Mouse (Mus musculus): Measurements from ENCODE around the gene Efcab12.
"Not testable (repeated sequence)": the region's sequence is repeated elsewhere in the genome, so short reads cannot be mapped to it uniquely, and the experiment has no call there.

Efcab12 gene

GRCm38 (mm10) chr6:115838161-115838597, at the start of gene Efcab12:
Gene Efcab12, minus strand, starts transcription at chr6:115838412.
- DNase-seq (ENCODE audit: low read depth, low spot score) = peak; percentile 95

- no peak for DNase-seq (ENCODE audit: low read depth, low spot score)
Observed at GRCm38 (mm10) chr6:115886894-115887293, 48.7 kb upstream of the Efcab12 start.

- no peak for DNase-seq (ENCODE audit: low read depth, low spot score)
Observed at GRCm38 (mm10) chr6:115884018-115884417, 45.8 kb upstream of the Efcab12 start.

- no peak for DNase-seq (ENCODE audit: low read depth, low spot score)
Observed at GRCm38 (mm10) chr6:115880751-115881150, 42.5 kb upstream of the Efcab12 start.

GRCm38 (mm10) chr6:115879736-115880135, 41.5 kb upstream of the Efcab12 start:
- no peak for DNase-seq (ENCODE audit: low read depth, low spot score)

- no peak for DNase-seq (ENCODE audit: low read depth, low spot score)
Observed at GRCm38 (mm10) chr6:115878694-115879093, 40.5 kb upstream of the Efcab12 start.

- DNase-seq (ENCODE audit: low read depth, low spot score) = no peak
Observed at GRCm38 (mm10) chr6:115877239-115877638, 39.0 kb upstream of the Efcab12 start.

GRCm38 (mm10) chr6:115871318-115871717, 33.1 kb upstream of the Efcab12 start:
- DNase-seq (ENCODE audit: low read depth, low spot score) = not testable (repeated sequence)

GRCm38 (mm10) chr6:115867157-115867556, 28.9 kb upstream of the Efcab12 start:
- not testable (repeated sequence) for DNase-seq (ENCODE audit: low read depth, low spot score)

- no peak for DNase-seq (ENCODE audit: low read depth, low spot score)
Observed at GRCm38 (mm10) chr6:115865246-115865645, 27.0 kb upstream of the Efcab12 start.

- peak; percentile 89 for DNase-seq (ENCODE audit: low read depth, low spot score)
Observed at GRCm38 (mm10) chr6:115863340-115863841, 25.2 kb upstream of the Efcab12 start.

- no peak for DNase-seq (ENCODE audit: low read depth, low spot score)
Observed at GRCm38 (mm10) chr6:115860027-115860556, 21.9 kb upstream of the Efcab12 start.

- no peak for DNase-seq (ENCODE audit: low read depth, low spot score)
Observed at GRCm38 (mm10) chr6:115859258-115859657, 21.0 kb upstream of the Efcab12 start.

GRCm38 (mm10) chr6:115856361-115856745, 18.1 kb upstream of the Efcab12 start:
- DNase-seq (ENCODE audit: low read depth, low spot score) = no peak

- DNase-seq (ENCODE audit: low read depth, low spot score) = no peak
Observed at GRCm38 (mm10) chr6:115855733-115856360, 17.6 kb upstream of the Efcab12 start.

- DNase-seq (ENCODE audit: low read depth, low spot score) = no peak
Observed at GRCm38 (mm10) chr6:115854432-115854831, 16.2 kb upstream of the Efcab12 start.

- no peak for DNase-seq (ENCODE audit: low read depth, low spot score)
Observed at GRCm38 (mm10) chr6:115853985-115854384, 15.8 kb upstream of the Efcab12 start.

GRCm38 (mm10) chr6:115853091-115853813, 15.0 kb upstream of the Efcab12 start, which contains the start of the genes Mbd4 and Ift122:
Gene Mbd4, minus strand, starts transcription at chr6:115853371.
Gene Ift122, plus strand, starts transcription at chr6:115853470.
- DNase-seq (ENCODE audit: low read depth, low spot score) = peak; percentile 99

GRCm38 (mm10) chr6:115852446-115853090, 14.4 kb upstream of the Efcab12 start:
- DNase-seq (ENCODE audit: low read depth, low spot score) = no peak

GRCm38 (mm10) chr6:115848598-115849304, 10.5 kb upstream of the Efcab12 start:
- DNase-seq (ENCODE audit: low read depth, low spot score) = no peak

Data from telencephalon, adult 2 months (tissue).